Mouse (Mus musculus) thymus, postnatal 25 days (tissue): ENCODE measurements around the gene Rest.

ENCODE experiments used
- DNase-seq: peaks from one replicate; pipeline ENCODE4 v3.0.0; 2022

The Rest gene

DNA sequence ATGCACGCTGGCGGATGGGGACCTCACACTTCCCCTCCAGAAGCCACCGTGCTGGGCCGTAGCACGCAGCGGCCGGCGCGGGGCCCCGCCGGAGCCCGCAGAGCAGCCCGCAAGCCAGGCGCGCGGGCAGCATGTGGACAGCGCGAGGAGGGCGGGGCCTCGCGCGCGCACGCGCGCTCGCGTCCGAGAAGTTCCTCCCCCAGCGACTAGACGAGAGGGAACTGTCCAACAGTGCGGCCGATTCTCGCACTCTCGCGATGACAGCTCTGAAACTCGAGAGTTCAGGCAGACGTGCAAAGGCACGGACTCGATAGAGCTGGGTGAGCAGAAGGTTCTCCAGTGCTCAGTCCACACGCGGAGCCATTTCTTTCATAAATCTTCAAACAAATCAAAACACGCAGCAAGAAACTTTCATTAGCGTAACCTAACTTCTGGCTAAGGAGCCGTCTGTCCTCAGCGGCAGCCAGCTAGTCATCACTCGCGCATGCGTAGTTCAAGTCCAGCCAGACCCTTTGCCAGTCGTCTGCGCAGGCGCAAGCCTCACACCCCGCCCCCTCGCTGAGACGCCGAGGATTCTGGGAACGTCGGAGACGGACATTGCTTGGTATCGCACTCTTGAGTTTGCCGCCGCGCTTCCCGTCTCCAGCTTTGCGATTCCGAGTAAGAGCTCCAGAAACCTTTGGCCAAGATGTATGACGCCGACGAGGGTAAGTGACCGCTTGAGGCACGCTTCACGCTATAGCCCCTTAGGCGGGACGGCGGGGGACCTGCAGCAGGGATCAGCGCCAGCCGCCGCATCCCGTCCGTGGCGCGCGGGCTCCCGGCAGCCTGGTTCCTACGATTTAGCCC lies 44.9 kb downstream of the Rest start, which contains the start of the genes Noa1 and Polr2b:
Gene Noa1 (minus strand): TSS at position 161 of the 849 bp plus-strand sequence.
Gene Polr2b (plus strand): TSS at position 224 of the 849 bp plus-strand sequence.
- DNase-seq = peak; percentile 99

DNA sequence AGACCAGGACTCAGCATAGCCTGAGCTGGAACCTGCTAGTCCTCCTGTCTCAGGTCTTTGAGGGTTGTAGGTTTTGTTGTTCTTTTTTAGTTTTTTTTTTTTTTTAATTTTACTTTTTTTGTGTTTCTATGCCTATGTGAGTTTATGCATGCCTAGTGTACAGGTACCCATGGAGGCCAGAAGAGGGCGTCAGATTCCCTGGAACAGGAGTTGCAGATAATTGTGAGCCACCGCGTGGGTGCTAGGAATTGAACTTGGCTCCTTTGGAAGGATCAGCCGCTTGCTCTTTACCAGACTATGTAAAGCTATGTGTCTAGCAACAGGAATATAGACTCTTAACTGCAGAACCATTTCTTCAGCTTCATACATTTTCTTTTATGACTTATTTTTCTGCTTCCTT lies 48.9 kb downstream of the Rest start:
- DNase-seq = no peak

DNA sequence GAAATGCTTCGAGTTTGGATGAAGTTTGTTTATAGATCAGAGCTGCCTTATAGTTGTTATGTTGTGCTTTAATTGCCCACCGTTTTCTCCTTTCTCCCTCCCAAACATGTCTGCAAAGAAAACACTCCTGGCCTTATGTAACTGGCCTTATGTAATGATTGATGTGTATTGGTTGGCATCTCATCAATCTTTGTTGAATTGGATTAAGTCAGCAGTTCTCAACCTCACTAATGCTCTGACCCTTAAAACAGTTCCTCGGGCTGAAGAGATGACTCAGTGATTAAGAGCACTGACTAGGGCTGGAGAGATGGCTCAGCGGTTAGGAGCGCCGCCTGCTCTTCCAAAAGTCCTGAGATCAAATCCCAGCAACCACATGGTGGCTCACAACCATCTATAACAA lies 49.7 kb downstream of the Rest start:
- no peak for DNase-seq

DNA sequence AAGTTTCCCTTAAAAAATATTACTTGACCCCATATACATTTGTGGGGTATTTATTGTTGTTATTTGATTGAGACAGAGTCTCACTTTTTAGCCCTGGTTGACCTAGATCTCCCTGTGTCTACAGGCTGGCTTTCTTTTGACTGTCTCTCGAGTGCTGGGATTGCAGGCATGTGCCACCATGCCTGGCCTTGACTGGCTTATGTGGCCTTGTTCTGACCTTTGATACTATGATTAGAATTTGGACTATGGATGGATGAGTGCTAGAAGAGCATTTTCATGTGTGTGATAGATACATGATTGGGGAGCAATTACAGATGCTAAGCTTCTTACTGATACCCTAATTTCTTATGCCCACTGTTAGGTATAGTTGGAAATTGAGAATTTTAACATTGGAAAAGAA lies 59.6 kb downstream of the Rest start:
- no peak for DNase-seq

DNA sequence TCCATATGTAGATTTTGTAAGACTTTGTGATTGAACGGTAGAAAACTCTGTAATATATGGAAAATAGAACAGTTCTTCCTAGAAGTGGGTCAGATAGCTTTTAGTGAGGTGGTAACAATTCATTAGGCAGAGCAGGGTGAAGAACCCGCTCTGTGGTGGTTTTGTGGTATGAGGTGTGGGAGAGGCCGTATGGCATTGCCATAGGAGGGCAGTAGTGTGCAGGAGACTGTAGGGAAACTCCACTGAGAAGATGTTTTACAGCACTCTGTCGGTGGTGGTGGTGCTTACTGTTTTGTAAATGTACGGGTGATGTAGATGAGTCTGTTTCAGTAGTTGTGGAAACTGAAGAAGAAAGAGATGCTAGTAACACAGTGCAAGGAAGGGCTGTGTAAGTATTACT lies 64.9 kb downstream of the Rest start:
- no peak for DNase-seq
